Mouse (Mus musculus): ENCODE results near the gene Abcd3. TPM values are rescaled to one million over a fixed set of nuclear protein-coding genes. Genes with fewer than 3 reads are reported as not detected.
A peak's percentile ranks its signal among the peaks of the same experiment; 100 is the strongest.
"Not testable (repeated sequence)": the region's sequence is repeated elsewhere in the genome, so short reads cannot be mapped to it uniquely, and the experiment has no call there.

Gene Abcd3
- total RNA-seq, 2 experiments from 2014 or later = 53.3 to 54.7 TPM

DNA sequence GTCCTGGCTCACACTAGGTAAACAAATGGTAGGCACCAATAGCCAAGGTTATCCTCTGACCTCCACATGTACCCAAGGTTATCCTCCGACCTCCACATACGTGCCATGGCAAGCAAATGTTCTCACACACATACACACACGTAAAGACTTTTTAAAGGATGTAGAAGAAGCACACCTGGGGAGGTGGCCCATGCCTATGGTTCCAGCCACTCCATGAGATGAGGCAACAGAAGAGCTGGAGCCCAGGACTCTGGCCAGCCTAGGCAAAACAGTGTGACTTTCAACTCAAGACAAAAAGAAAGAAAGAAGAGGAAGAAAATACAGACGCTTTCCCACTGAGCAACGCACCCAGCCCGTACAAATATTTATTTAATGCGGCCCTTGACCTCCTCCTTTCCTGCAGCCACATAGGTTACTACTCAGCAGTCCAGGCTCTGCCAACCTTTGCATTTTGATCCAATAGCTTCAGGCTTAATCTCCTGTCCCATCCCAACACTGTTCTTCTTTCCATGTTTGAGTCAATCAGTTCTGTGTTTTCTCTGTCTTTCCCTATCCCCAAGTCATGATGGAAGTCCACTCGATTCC lies 6.5 kb upstream of the Abcd3 start:
- intact Hi-C loops (cut with DNase I) = no loop called here
- DNase-seq (ENCODE audit: low spot score in 2 of 2) = no peak

DNA sequence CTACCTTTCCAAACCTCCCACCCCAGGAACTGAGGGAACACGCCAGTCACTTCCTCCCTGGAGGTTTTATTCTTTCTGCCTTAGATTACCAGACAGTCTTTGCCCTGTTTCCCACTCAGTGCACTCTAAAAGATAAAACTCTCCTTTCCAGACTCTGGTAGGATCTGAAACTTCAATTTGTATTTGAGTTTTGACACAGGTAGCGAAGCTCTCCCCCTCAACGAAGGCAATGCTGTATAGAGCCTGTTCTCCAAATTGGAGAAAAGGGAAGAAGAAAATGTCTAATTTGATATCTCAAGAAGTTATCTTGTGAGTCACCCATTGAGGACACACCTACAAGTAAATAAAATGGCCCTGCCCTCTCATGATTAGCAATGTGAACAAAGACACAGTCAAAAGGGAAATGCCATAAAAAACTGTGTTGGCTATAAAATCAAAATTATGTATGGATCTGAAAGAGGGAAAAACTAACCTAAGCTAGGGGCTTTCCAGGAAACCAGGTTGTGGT lies 4.6 kb upstream of the Abcd3 start:
- intact Hi-C loops (cut with DNase I) = no loop called here
- DNase-seq (ENCODE audit: low spot score in 2 of 2) = no peak

DNA sequence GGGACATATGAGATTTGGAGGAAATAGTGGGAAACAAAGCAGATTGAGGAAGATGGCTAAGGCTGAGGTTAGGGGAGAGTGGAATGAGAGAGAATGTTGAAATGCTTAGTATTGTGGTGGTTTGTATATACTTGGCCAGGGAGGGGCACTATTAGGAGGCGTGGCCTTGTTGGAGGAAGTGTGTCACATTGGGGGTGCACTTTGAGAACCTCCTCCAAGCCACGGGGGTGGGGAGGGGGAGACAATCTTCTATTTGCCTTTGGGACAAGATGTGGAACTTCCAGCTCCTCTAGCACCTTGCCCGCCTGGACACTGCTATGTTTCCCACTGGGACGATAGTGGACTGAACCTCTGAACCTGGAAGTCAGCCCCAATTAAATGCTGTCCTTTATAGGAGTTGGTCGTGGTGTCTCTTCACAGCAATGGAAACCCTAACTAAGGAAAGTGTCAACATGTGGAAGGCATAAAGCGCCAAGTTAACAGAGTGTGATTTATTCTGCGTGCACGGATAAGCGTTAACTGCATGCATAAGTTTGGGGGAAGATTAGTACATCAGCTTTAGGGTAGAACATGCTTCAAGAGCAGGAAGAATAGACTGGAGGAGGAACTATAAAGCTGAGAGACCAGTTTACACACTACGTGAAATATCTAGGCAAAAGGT lies 3.8 kb upstream of the Abcd3 start:
- intact Hi-C loops (cut with DNase I) = no loop called here
- DNase-seq (ENCODE audit: low spot score in 2 of 2) = no peak

DNA sequence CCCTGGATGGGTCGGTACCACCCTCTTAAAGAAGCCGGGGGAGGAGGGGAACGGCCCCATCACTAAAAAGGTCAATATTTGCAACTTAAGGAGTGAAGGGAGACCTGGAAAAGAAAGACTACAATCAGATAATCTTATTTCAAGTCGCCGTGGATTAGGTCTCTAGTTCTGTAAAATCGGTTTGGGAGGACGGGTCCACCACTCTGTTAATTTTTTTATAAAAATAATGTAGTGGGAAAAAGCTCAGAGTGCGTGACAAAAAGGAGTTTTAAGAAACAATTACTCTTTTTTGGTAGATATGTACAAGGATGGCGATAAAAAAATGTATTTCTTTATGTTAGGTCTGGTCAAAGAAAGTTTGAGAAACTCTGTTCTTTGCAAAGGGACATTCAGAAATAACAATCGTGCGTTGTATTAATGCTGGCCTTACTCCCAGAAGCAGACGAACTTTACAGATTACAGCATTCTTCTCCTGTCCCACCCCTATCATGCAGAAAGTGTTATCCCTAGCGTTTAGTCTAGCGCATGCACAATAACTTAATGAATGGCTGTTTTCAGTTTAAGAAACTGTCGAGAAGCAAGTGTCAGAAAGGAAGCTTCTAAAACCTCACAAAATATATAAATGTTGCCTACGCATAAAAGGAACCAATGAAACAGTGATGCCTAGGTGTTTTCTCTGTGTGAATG lies 590 bp upstream of the Abcd3 start:
- DNase-seq (ENCODE audit: low spot score in 2 of 2) = peak; percentile 3 to 6
- intact Hi-C loops (cut with DNase I) = no loop called here

DNA sequence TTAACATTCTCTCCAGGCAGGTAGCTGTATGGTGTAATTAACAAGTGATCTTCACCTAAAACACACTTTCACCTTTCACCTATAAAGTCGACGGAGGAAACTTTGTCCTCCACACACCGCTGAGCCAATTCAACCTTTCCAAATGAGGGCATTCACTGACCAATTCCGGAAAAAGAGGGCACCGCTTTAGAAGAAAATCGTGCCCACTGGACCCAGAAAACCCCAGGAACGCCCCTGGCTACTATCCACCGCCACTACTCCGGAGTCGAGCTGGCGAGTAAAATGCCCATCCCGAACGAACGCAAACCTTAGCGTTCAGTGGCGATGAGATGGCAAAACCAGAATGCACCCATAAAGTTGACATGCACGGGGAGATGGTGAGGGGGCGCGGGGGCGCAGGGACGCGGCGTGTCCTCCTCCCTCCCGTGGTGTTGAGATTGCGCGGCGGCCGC lies 663 bp downstream of the Abcd3 start:
- no peak for DNase-seq (ENCODE audit: low spot score in 2 of 2)
- intact Hi-C loops (cut with DNase I) = no loop called here

DNA sequence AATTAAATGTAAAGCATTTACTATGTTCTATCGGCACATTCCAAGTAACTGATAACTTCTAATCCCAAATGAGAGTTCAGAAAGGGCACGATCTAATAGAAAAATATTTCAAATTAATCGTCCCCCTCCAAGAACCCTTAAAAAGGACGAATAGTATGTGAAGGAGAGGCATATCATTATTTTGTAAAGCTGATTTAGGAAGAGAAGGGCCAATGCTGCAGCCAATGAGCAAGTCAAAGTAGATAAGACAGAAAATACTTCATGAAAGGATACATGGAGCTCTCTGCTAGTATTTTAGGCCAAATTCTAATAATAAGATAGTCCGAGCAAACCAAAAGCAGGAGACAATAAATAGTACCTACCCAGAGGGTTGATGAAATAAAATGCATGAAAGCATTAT lies 1.3 kb downstream of the Abcd3 start:
- intact Hi-C loops (cut with DNase I) = no loop called here
- DNase-seq (ENCODE audit: low spot score in 2 of 2) = no peak

DNA sequence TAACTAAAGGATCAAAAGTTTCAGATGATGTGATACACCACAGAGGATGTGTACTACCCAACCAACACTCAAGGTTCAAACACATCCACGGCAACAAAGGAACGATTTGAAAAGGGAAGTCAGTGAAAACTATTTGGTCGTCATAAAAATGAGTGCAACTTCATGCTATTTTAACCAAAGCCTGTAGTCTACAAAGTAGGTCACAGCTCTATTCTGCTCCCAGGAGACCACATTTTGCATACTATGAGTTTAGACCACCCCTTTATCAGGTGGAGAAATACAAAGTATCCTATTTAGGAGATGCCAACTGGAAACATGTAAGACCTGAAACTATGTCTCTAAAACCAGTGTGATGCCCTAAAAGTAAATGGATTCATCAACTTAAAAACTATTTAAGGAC lies 6.9 kb downstream of the Abcd3 start:
- DNase-seq (ENCODE audit: low spot score in 2 of 2) = no peak
- intact Hi-C loops (cut with DNase I) = no loop called here

DNA sequence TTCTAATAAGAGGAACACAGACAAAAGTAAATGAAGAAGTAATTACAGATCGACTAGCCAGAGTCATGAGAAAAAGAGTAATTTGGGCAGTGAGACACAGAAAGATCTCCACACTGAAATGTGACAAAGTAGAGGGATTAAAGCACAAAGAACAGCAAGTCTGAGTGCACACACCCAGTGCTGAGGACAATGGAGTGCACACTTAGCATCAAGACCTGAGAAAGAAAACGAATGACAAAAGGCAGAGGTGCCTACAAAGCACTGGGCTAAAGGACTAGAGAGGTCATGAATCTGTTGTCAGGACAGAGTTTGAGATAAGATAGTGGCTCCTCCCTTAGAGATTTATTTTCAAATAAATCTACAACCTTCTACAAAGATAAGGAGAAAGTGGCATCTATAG lies 20.9 kb downstream of the Abcd3 start:
- intact Hi-C loops (cut with DNase I) = no loop called here
- DNase-seq (ENCODE audit: low spot score in 2 of 2) = no peak

DNA sequence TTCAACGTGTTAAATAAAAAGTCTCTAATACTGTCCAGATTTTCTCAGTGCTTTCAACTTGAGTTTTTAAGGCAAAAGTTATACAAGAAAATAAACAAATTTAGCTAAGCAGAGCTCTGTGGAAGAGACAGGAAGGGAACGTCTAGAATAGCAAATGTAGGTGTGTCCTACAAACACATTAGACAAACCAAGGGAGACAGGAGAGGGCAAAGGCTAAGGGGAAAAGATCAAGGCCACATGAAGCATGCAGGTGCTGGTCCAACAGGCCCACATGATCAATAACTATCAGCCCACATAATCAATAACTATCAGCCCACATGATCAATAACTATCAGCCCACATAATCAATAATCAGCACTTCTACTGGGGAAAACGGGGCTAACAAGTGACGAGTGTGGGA lies 22.9 kb downstream of the Abcd3 start:
- DNase-seq (ENCODE audit: low spot score in 2 of 2) = no peak
- intact Hi-C loops (cut with DNase I) = no loop called here

DNA sequence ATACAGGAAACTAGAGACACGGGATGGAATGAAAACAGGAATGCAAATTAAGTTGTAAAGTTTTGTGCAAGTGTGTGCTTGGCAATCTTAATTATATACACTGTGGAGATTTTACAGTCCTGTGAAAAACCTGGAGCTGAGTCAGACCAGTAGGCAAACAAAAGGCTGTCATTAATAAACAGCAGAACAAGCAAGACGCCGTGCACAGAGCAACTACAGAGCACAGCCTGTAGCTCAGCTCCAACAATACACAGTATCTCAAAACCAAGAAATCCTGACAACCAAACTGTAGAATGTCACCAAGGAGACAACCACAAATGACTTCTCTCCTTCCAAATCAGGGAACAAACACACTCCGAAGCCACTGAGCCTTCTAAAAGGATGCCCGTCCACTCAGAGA lies 24.7 kb downstream of the Abcd3 start:
- DNase-seq (ENCODE audit: low spot score in 2 of 2) = no peak
- intact Hi-C loops (cut with DNase I) = no loop called here

DNA sequence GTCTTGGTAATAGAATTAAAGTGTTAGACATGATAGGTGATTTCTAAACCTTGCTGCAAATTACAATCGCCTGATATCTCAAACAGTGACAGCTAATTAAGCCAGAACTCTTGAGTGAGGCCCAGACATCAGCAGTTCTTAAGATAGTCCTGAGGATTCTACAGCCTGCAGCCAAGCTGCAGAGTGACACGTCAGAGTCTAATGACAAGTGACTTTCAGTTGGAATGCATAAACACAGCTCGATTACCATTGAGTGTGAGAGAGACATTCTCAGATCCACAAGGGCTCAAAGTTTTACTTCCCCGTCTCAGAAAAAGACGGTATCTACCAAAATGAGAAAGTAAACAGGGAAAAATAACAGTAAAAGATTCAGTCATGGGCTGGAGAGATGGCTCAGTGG lies 25.3 kb downstream of the Abcd3 start:
- DNase-seq (ENCODE audit: low spot score in 2 of 2) = no peak
- intact Hi-C loops (cut with DNase I) = no loop called here

DNA sequence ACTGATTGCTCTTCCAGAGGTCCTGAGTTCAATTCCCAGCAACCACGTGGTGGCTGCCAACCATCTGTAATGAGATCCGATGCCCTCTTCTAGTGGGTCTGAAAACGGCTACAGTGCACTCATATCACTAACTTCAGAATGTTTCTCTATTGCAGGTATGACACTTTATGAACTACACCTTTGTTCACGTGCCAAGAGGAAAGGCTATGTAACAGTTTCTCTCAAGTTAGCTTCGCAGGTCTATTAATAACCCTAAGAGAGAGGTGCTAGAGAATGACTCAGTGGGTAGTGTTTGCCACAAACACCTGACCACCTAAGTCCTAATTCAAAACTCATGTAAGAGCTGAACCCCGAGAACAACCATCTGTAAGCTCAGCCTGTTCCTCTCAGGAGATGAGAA lies 32.1 kb downstream of the Abcd3 start:
- intact Hi-C loops (cut with DNase I) = no loop called here
- no peak for DNase-seq (ENCODE audit: low spot score in 2 of 2)

DNA sequence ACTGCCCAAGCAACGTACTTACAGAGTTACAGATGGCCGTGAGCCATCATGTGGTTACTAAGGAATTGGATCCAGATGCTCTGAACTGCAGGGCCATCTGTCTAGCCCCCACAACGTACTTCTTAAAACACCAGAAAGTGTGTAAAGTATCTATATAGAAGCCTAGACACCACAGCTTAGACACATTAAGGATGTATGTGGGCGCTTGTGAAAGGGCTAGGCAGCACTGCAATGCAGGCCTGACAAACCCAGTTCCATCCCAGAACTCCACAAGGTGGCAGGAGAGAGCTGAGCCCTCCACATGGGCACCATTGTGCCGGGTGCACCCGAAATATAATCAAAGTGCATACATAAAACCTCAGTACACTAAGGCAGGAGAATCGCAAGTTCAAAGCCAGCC lies 37.2 kb downstream of the Abcd3 start:
- intact Hi-C loops (cut with DNase I) = loop anchor here (5.0 kb wide), 1 partner anchor 94 kb away; no protein-coding TSS in a partner anchor
- DNase-seq (ENCODE audit: low spot score in 2 of 2) = peak; percentile 77 to 95

DNA sequence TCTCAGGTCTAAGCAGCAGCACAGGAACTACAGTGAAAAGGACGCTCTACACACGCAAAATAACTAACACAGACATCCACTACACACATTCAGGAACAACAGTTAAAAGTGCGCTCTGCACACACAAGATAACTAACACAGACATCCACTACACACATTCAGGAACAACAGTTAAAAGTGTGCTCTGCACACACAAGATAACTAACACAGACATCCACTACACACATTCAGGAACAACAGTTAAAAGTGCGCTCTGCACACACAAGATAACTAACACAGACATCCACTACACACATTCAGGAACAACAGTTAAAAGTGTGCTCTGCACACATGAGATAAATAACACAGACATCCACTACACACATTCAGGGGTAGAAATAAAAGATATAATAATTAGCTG lies 41.8 kb downstream of the Abcd3 start:
- DNase-seq (ENCODE audit: low spot score in 2 of 2); intact Hi-C loops (cut with DNase I): not testable (repeated sequence)

DNA sequence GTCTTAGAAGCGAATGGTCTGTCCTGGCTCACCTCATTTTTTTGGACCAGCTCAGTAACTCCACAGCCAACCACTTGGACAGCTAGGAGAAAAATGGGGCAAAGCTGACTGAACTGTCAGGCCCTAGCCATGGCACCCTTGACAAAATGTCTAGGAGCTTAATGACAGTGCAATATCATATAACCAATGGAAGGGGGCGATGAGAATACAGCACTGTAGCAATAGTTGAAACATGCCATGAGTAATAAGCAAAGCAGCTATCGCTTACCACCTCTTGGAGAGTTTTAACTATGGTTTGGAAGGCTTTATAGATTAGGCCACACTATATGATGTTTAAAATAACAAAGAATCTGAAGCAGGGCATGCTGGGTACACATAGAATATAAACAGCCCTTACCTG lies 46.3 kb downstream of the Abcd3 start:
- intact Hi-C loops (cut with DNase I) = loop anchor here (10.0 kb wide), 1 partner anchor 464 kb away; no protein-coding TSS in a partner anchor

DNA sequence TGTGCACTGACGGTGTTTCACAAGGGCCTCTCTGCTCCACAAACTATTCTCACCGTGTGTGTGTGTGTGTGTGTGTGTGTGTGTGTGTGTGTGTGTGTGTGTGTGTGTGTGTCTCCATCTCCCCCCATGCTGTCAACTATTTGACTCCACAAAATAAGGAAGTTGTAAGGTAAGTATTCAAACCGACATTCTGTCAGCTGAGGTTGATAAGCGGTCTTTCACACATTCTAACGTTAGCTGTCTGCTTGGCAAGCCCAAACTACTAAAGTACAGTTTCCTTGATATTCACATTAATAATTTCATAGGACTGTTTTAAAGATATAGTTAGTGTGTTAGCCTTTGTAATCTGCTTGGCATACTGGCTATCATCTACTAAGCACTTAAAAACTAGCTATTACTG lies 48.3 kb downstream of the Abcd3 start:
- intact Hi-C loops (cut with DNase I) = loop anchor here (10.0 kb wide), 1 partner anchor 462 kb away; no protein-coding TSS in a partner anchor
- no peak for DNase-seq (ENCODE audit: low spot score in 2 of 2)

More for the DNA sequence above, 46.3 kb downstream of the Abcd3 start:
- no peak for DNase-seq (ENCODE audit: low spot score in 2 of 2)

DNA sequence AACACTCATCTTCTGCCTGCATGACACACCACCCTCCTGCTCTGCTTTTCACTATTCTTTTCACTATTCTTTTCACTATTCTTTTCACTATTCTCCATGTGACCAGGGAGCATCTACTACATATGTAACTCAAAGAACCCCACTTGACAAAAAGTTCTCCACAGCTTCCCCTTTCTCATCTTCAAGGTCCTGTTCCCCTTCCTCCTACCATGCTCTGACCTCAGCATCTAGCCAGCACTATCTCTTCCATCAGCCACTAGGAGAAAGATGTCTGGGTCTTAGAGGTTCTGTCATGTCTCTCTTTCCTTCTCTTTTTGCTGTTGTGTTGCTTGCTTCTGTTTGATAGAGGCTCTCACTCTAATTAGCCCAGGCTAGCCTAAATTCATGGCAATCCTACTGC lies 49.1 kb downstream of the Abcd3 start:
- intact Hi-C loops (cut with DNase I) = loop anchor here (10.0 kb wide), 1 partner anchor 461 kb away; no protein-coding TSS in a partner anchor
- DNase-seq (ENCODE audit: low spot score in 2 of 2) = no peak

DNA sequence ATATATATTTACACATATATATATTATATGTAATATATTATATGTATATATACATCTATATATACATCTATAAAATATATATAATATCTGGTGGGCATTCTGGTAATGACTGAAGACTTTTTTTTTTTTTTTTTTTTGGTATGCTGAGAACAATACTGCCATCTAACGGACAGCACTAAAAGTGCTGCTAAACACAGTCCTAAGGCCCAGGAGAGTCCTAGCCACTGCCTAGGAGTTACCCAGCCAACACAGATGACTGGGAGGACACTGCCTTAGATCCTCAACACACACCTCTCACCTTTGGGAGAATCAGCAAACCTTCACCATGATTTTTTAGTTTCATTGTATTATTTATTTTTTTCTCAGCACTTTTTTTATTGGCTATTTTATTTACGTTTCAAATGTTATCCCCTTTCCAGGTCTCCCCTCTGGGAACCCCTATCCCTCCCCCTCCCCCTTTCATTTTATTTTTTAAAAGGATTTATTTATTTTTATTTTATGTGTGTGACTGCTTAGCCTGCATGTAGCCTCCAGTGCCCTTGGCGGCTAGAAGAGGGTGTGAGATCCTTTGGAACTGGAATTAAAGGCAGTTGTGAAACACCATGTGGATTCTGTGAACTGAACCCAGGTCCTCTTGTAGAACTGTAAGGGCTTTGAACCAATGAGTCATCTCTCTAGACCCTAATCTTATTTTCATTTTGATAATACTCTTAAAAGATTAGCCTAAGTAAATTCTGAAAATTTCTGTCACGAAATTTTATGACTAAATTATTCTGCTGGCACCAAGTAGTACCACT lies 52.8 kb downstream of the Abcd3 start:
- peak in 1 of 2 experiments; percentile 22 for DNase-seq (ENCODE audit: low spot score in 2 of 2)
- intact Hi-C loops (cut with DNase I) = loop anchor here (2.0 to 10.0 kb wide), 2 partner anchors 227 to 457 kb away; no protein-coding TSS in a partner anchor

DNA sequence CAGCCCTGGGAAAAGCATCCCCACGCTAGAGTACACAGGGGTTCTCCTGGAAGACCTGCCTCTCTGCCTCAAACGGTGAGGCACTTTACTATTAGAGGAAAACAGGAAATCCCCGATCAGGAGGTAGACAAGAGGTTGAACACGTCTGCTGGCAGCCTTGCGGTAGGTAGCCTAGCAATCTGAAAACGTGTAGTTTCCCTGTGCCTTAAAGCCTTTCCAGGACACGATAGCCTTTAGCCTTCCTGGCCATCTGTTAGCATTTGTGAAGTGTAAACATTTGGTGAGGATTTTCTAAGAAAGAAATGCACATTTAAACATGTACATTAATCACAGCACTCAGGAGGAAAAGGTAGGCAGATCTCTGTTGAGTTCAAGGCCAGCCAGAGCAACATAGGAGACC lies 56.7 kb downstream of the Abcd3 start:
- no peak for DNase-seq (ENCODE audit: low spot score in 2 of 2)
- intact Hi-C loops (cut with DNase I) = no loop called here

DNA sequence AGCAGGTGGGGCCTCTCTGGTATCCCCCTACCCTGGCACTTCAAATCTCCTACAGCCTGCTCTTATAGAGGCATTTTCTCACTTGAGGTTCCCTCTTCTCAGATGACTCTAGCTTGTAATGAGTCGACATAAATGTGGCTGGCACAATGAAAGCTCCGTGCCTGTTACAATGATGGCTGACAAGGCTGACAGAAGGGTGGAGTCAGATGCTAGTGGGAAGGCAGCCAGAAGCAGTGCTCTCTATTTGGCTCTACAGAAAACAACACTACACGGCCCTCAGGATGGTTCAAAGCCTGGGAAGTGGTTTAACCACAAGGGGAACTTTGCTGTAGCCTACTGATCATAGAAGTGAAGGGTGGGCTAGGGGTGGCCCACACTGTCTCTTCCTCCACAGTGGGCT lies 60.0 kb downstream of the Abcd3 start:
- no peak for DNase-seq (ENCODE audit: low spot score in 2 of 2)
- intact Hi-C loops (cut with DNase I) = no loop called here

Measured in left cerebral cortex, postnatal 25 days (tissue).